Mouse (Mus musculus) megakaryocyte, adult 5-6 weeks (primary cell): Measurements from ENCODE around the gene Prss57. TPM values are rescaled to one million over a fixed set of nuclear protein-coding genes. Genes with fewer than 3 reads are reported as not detected.
"Not testable (repeated sequence)": the region's sequence is repeated elsewhere in the genome, so short reads cannot be mapped to it uniquely, and the experiment has no call there.

Source experiments
- ATAC-seq: 2 replicates; pipeline ENCODE4 v1.8.0; 2016; ENCODE audit warnings: mild to moderate bottlenecking, inconsistent platforms; ENCODE audit not compliant: poor library complexity, severe bottlenecking
- total RNA-seq, 2 experiments: library from RNA; stranded (forward) in 1 of 2; stranded (reverse) in 1 of 2; fragments of 153-499, 151-499 nt in 1 of 2; fragments of 221-1000, 200-1000 nt in 1 of 2; gene quantifications; 2 replicates each; pipeline versions ENCODE4 v1.2.3 to v1.2.4; 2015 to 2017

Gene Prss57
- total RNA-seq, 2 experiments from 2014 or later = 1.2 to 2.7 TPM

DNA sequence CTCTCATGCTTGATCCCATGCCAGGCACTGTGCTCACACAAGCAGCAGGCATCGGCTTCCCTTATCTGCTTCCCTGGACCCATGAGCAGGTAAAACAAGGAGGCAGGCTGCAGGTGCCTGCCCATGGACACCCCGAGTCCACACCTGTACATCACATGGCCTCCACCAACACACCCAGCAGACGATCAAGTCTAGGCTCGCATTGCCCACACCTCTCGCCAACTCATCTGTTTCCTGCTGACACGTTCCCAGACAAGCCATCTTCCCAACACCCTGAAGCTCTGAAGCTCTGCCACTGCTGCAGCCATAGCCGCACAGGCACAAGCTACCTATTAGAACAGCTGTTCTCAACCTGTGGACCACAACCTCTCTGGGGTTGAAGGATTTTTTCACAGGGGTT is 26.5 kb downstream of the Prss57 start:
- ATAC-seq = no peak

DNA sequence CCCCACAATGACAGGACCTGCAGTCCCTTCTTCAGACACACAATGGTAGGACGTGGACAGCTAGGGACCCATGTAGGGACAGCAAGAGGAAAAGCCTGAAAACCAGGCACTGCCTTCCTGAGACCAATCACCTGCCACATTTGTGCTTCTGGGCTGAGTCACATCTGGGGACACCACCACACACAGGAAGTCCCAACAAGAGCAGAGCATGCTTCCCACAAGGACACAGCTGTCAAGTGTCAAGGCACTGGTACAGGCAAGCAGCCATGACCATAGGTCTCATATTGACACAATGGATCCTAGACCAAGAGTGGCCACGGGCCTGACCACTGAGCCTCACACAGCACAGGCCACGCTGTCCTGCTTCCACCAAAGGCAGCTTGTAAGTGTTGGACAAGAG is 27.9 kb downstream of the Prss57 start:
- no peak for ATAC-seq

DNA sequence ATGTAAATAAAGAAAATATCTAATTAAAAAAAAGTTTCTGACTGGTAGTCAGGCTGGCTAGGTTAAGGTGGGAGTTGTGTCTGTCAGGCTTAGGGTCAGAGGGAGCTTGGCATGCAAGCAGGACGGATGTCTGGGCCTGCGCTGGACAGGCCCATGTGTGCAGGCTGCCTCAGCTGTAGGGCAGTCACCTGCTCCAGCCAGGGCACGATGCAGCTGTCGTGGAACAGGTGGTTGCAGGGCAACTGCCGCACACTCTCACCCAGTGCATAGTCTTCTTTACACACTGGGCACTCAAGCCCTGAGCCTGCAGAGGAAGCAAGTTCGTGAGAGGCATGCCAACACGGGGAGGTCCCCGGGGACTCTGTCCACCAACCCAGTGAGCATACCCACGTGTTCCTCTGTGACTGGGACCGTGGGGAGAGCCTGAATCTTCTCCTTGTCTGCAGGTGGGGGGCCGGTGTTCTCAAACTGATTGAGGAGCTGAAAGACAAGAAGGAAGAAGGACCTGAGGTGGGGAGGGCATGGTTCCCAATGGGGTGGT is 30.1 kb downstream of the Prss57 start:
- ATAC-seq = no peak

DNA sequence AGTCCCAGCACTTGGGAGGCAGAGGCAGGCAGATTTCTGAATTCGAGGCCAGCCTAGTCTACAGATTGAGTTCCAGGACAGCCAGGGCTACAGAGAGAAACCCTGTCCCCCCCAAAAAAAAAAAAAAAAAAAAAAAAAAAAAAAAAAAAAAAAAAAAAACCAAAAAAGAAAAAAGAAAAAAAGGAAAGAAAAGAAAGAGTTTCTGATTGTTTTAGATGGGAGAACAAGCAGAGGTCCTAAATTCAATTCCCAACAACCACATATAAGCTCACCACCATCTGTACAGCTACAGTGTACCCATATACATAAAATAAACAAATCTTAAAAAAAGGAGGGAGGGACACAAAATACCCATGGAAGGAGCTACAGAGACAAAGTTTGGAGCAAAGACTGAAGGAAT is 31.1 kb downstream of the Prss57 start:
- not testable (repeated sequence) for ATAC-seq

DNA sequence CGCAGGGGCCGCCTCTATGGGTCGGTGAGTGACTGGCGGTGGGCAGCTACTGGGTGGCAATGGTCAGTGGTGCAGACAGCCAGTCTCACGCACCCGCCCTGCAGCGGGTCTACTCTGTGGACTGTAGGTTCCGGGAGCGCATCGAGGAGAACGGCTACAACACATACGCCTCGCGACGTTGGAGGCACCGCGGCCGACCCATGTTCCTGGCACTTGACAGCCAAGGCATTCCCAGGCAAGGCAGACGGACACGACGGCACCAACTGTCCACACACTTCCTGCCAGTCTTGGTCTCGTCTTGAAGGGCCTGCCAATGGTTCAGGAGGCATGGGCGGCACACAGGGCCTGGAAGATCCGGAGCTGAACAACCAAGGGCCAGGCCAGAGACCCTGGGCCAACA is 34.1 kb downstream of the Prss57 start:
- ATAC-seq = no peak

DNA sequence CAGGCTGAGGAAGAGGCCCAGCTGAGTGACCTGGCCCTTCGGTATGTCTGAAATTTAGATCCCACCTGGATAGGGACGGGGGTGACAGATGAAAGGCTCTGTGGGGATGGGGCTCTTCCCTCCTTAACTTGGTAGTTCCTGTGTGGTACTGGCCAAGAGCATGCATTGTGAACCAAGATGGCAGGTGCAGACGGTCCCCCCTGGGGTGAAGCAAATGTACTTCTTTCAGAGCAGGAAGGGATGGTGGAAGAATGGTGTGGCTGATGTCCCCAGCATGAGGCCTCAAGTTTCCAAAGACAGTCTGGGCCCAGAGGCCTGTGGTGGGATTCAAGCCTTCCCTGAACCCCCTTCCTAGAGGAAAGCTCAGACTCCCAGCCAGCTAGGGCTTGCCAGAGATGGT is 34.9 kb downstream of the Prss57 start:
- ATAC-seq = no peak

DNA sequence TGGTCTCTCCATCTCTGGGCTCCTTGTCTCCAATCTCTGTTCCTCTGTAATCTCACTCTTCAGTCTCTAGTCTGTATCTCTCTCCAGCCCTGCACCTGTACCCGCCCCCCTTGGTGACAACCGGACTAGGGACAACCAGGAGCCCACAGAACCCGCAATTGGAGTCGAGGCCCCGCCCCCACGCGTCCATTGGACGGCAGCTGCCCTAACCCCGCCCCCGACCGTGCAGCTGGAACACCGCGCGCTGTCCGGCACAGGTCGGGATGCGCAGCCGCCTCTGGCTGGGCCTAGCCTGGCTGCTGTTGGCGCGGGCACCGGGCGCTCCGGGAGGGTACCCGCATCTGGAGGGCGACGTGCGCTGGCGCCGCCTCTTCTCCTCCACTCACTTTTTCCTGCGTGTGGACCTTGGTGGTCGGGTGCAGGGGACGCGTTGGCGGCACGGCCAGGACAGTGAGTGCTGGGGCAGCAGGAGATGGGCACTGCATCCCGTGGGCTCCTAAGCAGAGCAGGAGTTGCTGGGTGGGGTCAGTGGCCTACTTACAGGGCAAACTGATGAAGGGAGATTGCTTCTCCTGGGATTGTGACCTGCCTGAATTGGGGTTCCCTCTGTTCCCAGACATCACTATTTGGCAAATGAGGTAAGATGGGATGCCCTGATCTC is 35.8 kb downstream of the Prss57 start, which contains the start of gene Fgf22:
Fgf22 (plus strand) TSS at position 221 of the 661 bp plus-strand sequence.
- ATAC-seq = peak; percentile 75

DNA sequence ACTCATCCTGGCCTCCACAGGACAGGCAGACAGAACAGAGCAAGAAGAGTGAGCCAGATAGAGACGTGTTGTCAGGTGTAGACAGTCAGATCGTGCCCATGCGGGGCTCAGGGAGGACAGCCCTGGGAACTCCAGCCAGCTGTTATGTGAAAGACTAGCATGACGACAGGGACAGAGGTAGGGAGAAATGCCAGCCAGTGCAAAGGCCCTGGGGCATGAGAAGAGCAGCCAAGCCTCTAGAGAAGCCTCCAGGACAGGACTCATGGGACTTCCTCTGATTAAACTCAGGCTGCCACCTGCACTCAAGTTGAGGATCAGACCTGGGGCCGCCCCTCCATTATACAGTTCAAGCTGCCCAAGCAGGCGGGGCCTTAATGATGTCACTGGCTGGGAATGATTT is 42.3 kb downstream of the Prss57 start:
- no peak for ATAC-seq

DNA sequence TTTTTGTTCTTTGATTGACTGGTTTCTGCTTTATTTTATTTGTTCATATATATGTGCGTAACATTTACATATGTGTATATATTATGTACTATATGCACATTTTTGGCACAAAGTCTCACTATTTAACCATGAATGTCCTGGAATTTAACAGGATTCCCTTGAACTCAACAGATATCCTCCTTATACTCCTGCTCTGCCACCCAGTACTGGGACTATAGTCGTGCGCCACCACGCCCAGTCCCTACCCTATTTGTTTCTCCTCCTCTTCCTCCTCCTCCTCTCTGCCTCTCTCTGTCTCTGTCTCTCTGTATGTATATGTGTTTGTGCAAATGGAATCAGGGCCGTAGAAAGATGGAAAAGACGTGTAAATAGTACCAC is 44.0 kb downstream of the Prss57 start:
- ATAC-seq = peak; percentile 22; the same call in 1 of the 2 replicates

DNA sequence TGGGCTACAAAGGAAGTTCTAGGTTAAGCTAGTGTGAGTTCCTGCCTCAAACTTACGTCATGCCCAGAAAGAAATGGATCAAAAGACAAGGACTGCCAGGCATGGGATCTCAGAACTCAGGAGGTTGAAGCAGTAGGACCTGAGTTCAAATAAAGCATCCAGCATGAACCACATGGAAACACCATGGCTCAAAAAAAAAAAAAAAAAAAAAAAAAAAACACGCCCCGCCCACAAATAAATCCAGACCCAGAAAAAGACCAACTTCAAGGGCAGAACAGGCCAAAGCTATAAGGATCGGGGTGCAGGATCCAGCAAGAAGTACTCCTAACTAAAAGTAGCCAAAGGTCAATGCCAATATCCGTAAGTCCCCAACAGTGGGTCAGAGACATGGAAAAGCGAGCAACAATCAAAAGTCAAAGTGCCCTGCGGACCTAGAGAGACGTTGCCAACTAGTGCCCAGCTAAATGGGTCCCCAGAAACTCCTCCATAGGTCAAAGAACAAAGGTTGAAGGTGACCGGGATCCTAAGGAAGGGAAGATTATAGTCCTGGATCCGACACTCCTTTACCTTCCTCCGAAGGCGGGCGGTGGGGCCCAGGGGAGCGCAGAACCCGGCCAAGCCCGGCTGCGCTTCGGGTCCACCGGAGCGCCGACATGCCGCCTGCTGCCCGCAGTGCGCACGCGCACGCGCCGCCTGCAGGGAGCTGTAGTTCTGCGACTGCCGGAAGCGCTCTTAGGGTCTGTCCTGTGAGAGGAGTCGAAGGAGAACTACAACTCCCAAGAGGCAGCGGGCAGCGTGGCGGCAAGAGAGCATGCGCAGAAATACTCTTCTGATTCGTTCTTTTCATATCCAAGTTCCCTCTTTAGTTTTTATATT is 44.6 kb downstream of the Prss57 start, which contains the start of gene Polrmt:
Polrmt (minus strand) TSS at position 684 of the 876 bp plus-strand sequence.
- peak; percentile 99 for ATAC-seq

DNA sequence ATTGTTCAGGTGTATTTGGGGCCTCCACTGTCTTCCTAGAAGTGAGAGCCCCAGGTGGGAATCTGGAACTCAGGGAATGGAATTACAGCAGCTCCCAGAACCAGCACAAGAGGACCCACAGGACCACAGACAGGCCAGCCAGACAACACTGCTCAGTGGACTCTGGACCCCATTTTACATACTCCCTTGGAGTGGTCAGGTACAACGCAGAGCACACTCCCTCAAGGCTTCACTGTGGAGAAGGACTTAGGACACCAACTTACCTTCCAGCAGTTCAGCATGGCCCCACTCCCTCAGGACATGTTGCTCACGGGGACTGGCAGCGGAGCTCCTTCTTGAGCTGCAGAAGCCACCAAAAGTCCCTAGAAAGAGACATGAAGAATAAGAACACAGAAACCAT is 45.4 kb downstream of the Prss57 start:
- ATAC-seq = no peak

DNA sequence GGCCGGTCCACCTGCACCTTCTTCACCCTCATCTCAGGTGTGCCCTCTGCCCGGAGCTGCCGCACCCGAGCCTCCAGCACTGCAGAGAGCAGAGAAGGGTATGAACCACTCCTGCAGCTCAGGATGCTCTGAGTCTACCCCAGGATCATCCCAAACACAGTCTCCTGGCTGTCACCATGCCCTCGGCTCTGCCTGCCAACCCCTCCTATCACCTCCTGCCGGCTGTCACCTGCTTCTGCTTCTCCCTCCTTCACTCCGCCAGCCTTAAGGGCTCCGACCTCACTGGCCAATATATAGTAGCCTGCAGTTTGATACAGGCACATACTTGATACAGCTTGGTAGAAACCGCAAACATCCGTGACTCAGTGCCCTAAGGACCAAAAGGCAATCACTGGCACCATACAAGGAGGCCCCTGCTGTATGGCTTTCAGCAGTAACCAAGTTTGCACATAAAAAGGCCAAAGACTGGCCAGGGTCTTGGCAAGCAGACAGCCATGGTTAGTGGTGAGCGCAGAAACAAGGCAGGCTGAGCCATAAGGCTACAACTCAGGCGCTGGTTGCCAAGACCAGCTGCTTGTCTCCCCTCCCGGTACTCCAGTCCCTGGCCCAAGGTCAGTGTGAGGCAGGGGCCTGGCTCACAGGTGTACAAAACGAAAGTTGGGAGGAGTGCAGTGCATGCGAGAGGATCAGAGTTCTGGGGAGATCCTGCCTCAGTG is 47.0 kb downstream of the Prss57 start:
- no peak for ATAC-seq

DNA sequence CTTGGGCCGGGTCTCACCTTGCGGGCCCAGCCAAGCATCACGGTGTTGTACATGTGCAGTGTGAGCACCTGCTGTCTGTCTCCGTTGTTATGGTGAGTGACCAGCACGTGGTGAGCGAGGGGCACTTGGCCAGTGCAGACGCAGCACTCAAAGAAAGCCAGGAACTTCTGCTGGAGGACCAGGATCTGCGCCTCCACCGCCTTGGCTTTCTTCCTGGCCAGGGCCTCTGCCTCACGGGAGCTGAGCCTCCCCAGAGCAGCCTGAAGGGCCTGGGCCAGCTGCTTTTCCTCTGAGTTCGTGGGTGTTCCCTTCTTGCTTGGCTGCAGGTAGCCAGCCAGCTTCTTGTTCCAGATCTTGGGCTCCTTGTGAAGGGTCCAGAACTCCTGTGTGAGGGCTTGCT is 47.6 kb downstream of the Prss57 start:
- ATAC-seq = no peak

DNA sequence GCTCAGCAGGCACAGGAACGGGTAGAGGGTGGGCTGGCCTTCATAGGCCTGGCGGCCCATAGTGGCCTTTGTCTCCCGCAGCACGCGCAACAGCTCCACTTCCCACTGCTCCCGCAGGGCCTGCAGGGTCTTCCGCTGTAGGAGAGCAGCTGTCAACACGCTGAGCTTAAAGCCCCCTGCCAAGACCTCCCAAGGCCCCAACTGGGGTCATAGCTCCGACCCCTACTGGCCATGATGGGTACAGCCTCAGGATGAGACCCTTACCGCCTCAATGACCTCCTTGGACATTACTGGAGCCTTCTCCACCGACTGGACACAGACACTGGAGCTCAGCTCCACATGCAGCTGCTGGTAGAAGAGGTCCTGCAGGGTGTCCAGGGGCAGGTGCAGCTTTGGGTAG is 49.9 kb downstream of the Prss57 start:
- no peak for ATAC-seq

DNA sequence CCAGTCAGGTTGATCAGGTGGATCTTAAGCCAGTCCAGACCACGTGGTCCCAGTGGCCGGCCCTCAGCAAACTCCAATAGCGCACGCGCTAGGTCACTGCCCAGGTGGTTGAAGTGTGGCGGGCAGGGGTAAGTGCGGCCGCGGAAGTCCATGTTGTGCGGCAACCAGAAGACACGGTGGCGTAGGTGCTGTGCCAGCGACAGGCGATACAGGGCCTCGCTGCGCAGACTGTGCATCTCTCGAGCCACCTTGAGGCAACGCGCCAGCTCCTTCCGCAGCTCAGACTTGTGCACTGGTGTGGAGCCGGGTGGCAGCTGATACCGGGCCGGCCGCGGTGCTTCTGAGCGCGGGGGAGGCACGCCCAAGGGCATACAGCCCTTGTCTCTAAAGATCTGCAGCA is 51.5 kb downstream of the Prss57 start:
- ATAC-seq = no peak

DNA sequence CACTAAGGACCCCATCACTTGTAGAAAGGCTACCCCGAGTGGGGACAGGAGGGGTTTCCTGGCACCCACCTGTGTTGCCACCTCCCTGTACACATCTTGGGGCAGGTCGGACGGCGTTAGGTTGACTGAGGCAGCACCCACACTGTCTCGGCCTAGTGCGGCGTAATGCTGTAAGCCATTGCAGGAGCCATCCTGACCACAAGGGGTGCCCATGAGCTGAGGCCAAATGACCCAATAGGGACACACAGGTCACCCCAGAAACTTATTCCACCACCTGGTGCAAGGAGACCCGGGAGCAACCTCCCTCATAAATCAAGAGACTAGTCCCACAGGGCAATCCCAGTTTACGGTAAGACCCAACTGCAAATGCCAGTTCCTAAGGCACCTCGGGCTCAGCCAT is 52.5 kb downstream of the Prss57 start:
- ATAC-seq = peak; percentile 69

DNA sequence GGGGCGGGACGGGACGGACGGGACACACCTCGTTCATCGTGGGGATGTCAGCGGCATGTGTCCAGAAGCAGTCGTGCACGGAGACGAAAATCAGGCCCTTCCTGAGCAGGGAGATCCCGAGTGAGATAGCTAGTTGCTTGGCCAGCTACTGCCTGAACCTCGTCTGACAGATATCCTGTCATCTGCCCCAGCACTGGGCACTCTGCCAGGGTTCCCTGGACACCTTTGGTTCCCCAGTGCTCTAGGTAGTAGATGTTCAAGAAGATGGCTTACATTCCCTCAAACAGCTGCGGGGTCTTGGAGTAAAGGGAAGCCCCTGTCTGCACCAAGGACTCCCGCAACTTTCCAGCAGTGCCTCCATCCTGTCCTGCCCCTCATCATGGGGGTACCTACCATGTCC is 54.1 kb downstream of the Prss57 start:
- no peak for ATAC-seq

DNA sequence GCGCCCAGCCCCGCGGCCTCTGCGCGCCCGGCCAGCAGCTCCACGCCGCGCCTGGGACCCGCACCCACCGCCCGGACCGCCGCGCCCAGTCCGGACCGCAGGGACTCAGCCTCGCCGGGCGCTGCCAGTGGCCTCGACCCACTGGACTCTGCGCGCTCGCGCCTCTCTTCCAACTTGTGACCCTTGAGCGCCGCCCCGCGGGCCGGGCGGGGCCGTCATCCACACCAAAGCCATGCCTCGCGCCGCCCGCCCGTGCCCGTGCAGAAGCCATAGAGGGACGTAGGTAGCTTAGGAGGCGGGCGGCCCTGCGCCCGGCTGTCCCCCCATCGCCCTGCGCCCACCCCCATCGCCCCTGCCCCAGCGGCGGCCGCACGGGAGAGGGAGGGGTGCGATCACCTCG is 55.4 kb downstream of the Prss57 start:
- ATAC-seq = no peak

DNA sequence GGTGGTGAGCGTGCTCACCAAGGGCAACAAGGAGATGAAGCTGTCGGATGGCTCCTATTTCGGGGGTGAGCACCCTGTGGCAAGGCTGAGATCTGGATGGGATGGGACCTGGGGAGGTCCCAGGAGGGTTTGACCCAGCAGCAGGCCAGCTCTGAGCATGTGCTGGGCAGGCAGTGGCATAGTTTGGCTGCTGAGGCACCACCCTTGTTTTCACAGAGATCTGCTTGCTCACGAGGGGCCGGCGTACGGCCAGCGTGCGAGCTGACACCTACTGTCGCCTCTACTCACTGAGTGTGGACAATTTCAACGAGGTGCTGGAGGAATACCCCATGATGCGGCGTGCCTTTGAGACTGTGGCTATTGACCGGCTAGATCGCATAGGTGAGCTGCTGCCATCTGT is 56.9 kb downstream of the Prss57 start:
- ATAC-seq = no peak

DNA sequence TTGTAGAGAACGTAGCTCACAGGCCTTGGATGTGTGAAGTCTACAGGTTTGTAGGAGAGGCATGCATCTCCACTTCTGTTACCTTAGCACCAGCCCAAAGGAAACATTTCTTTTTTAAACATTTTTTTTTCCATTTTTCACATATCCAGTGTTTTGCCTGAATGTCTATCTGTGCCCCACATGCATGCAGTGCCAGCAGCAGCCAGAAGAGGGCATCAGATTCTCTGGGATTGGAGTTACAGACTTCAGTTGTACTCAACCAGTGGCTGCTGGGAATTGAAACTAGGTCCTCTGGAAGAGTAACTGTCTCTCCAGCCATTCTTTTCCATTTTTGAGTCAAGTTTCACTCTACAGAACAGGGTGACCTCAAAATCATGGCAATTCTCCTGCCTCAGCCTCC is 58.3 kb downstream of the Prss57 start:
- ATAC-seq = no peak
